25 mouse cellular contexts compared by ENCODE assay signal in the genomic region with DNA sequence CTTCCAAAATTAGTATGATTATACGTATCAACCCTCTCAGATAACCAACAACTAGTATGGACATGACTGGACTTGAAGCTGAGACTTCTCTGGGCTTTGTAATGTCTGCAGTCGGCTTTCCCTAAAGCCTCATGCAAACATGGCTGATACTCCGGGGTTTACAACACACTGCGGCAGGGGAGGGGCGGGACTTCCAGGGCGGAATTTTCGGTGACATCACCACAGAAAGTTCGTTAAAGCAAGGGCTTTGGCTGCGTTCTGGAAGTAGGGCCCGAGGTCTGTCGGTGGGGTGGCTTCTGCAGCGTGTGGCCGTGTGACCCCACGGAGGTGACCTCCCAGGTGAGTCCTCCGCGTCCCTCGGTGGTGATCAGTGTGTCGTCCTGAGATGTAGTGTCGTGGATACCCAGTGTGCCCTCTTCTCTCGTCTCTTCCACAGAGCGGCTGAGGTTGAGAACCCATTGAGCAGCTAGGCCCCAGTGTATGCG. TPM values are rescaled to one million over a fixed set of nuclear protein-coding genes. Genes with fewer than 3 reads are reported as not detected.
"Had no signal": no experiment of that assay in that cellular context is flagged by ENCODE, and none has a peak within 500 bp of the region (broad histone marks: within the 10 kb centered on the region; RNA-seq: fewer than 3 reads in every experiment).

A gene (plus strand): TSS at position 250 of the 485 bp plus-strand sequence.

- H3K4me1 ChIP-seq: midbrain, embryonic 13.5 days; midbrain, embryonic 15.5 days; neural tube, embryonic 12.5 days had no signal

- H3K4me3 ChIP-seq: midbrain, embryonic 13.5 days; midbrain, embryonic 15.5 days; neural tube, embryonic 12.5 days had no signal

- H3K27me3 ChIP-seq: midbrain, embryonic 13.5 days; midbrain, embryonic 15.5 days; neural tube, embryonic 12.5 days had no signal

- DNase-seq: lung, adult 18-20 months; lung, embryonic 14.5 days; lung, postnatal 10 days; lung, postnatal 4 days; right cerebral cortex, postnatal 14 days; thymus, adult 2 months; thymus, postnatal 25 days; thymus, postnatal 4 days had no signal

- ATAC-seq: midbrain, embryonic 13.5 days; midbrain, embryonic 15.5 days had no signal

- H3K4me2 ChIP-seq: lung, embryonic 14.5 days; midbrain, embryonic 11.5 days; midbrain, embryonic 13.5 days; midbrain, embryonic 15.5 days; neural tube, embryonic 12.5 days had no signal

- H3K36me3 ChIP-seq: midbrain, embryonic 13.5 days; midbrain, embryonic 15.5 days; neural tube, embryonic 12.5 days had no signal

- H3K9ac ChIP-seq: liver, embryonic 14.5 days; lung, embryonic 14.5 days; midbrain, embryonic 13.5 days; midbrain, embryonic 15.5 days; neural tube, embryonic 12.5 days had no signal

- H3K9me3 ChIP-seq: midbrain, embryonic 13.5 days; midbrain, embryonic 15.5 days; neural tube, embryonic 12.5 days had no signal

- H3K27ac ChIP-seq: liver, embryonic 14.5 days; midbrain, embryonic 13.5 days; midbrain, embryonic 15.5 days; neural tube, embryonic 12.5 days had no signal

RNA-seq across cellular contexts. Expression of the gene that starts here (rescaled TPM):
- total RNA-seq: megakaryocyte, adult 5-6 weeks; megakaryocyte-erythroid progenitor cell, adult 5-6 weeks; midbrain, postnatal 0 days; monocyte, adult 5-6 weeks; neutrophil, adult 5-6 weeks had no signal
- polyA plus RNA-seq: liver, embryonic 14.5 days; liver, embryonic 16.5 days; lung, embryonic 14.5 days; lung, embryonic 16.5 days; midbrain, embryonic 11.5 days; midbrain, embryonic 13.5 days; midbrain, embryonic 15.5 days; midbrain, postnatal 0 days; neural tube, embryonic 12.5 days; neural tube, embryonic 14.5 days; spleen, adult 2 months; stomach, embryonic 14.5 days; stomach, embryonic 16.5 days; urinary bladder, adult 2 months had no signal
